ENCODE assay signal across 12 mouse cellular contexts in the genomic region with DNA sequence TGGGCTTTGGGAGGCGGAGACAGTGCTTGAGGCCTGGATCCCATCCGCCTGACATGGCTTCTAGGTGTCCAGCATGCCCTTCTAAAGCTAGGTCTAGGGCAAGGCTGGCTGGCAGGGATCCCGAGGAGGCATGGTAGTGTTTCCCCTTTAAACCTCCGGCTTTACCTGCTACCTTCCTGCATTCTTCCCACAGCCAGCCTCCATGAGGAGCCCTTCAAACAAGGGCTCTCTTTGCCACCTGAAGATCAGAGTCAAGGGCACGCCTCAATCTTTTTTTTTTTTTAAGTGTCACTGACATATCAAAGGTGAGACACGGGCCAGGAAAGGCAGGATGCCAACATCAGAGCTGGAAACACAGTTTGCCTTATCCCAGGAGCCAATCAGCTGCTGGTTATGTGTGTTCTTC.
DNase-seq lines count a peak whose midpoint lies in the region; ATAC-seq and TF ChIP-seq lines count a peak whose summit lies in the region.
"Had no signal": no experiment of that assay in that cellular context is flagged by ENCODE, and none has a peak within 500 bp of the region (broad histone marks: within the 10 kb centered on the region; RNA-seq: fewer than 3 reads in every experiment).

No protein-coding gene starts in this region.

- no peak for ATAC-seq in G1E (ENCODE audit: extremely low read depth, insufficient number of reproducible peaks, low FRiP score, poor library complexity, severe bottlenecking)
- ATAC-seq in heart, embryonic 12.5 days (ENCODE audit: insufficient number of reproducible peaks, low FRiP score), result no peak
- ATAC-seq in hindbrain, postnatal 0 days, result no peak
- ATAC-seq: activated CD4-positive, CD25-positive, alpha-beta regulatory T cell, adult 4 months had no signal

- 60% methylated on average over 6 of the region's 6 CpGs for WGBS in heart, embryonic 12.5 days
- WGBS in hindbrain, postnatal 0 days, result 91% methylated on average over 6 of the region's 6 CpGs

- H3K27me3 ChIP-seq in G1E (ENCODE audit: insufficient read depth, low read length), result no peaks in the 10 kb centered on the region
- H3K27me3 ChIP-seq in heart, embryonic 12.5 days (replicated peaks), result no peaks in the 10 kb centered on the region; the same call in 1 of the 2 replicates
- H3K27me3 ChIP-seq in hindbrain, postnatal 0 days (ENCODE audit: insufficient read depth, low read length), result no peaks in the 10 kb centered on the region

- peaks cover 52% of the 10 kb centered on the region for H3K36me3 ChIP-seq in G1E (replicated peaks)
- no peaks in the 10 kb centered on the region for H3K36me3 ChIP-seq in heart, embryonic 12.5 days
- no peaks in the 10 kb centered on the region for H3K36me3 ChIP-seq in hindbrain, postnatal 0 days (ENCODE audit: insufficient read depth, low read length)
- H3K36me3 ChIP-seq: limb, embryonic 10.5 days had no signal

- intact Hi-C loops in left cerebral cortex, postnatal 25 days (cut with DNase I), result no loop called here

- no peaks in the 10 kb centered on the region for H3K9me3 ChIP-seq in G1E (replicated peaks)
- H3K9me3 ChIP-seq in heart, embryonic 12.5 days (replicated peaks), result peaks cover 4% of the 10 kb centered on the region; the same call in 1 of the 2 replicates
- H3K9me3 ChIP-seq in hindbrain, postnatal 0 days (ENCODE audit: low read length), result no peaks in the 10 kb centered on the region
- H3K9me3 ChIP-seq: limb, embryonic 10.5 days had no signal

- peak overlapping the region; percentile 37; the same call in 1 of the 2 replicates for H3K4me3 ChIP-seq in G1E (ENCODE audit: low read depth, low read length)
- H3K4me3 ChIP-seq in heart, embryonic 12.5 days, result no peak overlapping the region
- no peak overlapping the region for H3K4me3 ChIP-seq in hindbrain, postnatal 0 days (ENCODE audit: low read length)
- H3K4me3 ChIP-seq: limb, embryonic 10.5 days had no signal

- peak overlapping the region; percentile 55 for H3K27ac ChIP-seq in heart, embryonic 12.5 days (ENCODE audit: poor library complexity, severe bottlenecking)
- no peak overlapping the region for H3K27ac ChIP-seq in hindbrain, postnatal 0 days
- H3K27ac ChIP-seq: hindbrain, embryonic 14.5 days; limb, embryonic 10.5 days had no signal

- DNase-seq in cerebellum, postnatal 14 days, result peak; percentile 28 to 34
- no peak for DNase-seq in cerebellum, adult 11 months
- DNase-seq in G1E (ENCODE audit: low spot score), result no peak
- peak; percentile 82 to 87 for DNase-seq in lung, adult 18-20 months
- DNase-seq in hindbrain, postnatal 0 days (ENCODE audit: low spot score), result no peak
- DNase-seq in adipocyte (ENCODE audit: low spot score), result no peak
- DNase-seq in left cerebral cortex, postnatal 25 days (ENCODE audit: low spot score in 2 of 2), result no peak
- DNase-seq: spleen, adult 18-20 months had no signal

- H3K4me2 ChIP-seq in heart, embryonic 12.5 days, result no peak overlapping the region
- no peak overlapping the region for H3K4me2 ChIP-seq in hindbrain, postnatal 0 days (ENCODE audit: low read depth, low read length)
- H3K4me2 ChIP-seq: hindbrain, embryonic 14.5 days had no signal

- no peak for TF ChIP-seq CTCF in G1E (IDR thresholded peaks at IDR 0.05; ENCODE audit: low read depth, low read length)
- TF ChIP-seq CTCF in hindbrain, postnatal 0 days (IDR thresholded peaks at IDR 0.05; ENCODE audit: low read depth), result no peak

- H3K9ac ChIP-seq in heart, embryonic 12.5 days, result no peak overlapping the region
- H3K9ac ChIP-seq in hindbrain, postnatal 0 days (replicated peaks; ENCODE audit: low read length), result no peak overlapping the region
- H3K9ac ChIP-seq: hindbrain, embryonic 14.5 days had no signal

- H3K4me1 ChIP-seq in G1E (ENCODE audit: insufficient read depth, low read depth, low read length), result peaks cover 95% of the 10 kb centered on the region
- peaks cover 24% of the 10 kb centered on the region for H3K4me1 ChIP-seq in heart, embryonic 12.5 days (replicated peaks)
- peaks cover 5% of the 10 kb centered on the region for H3K4me1 ChIP-seq in hindbrain, postnatal 0 days (ENCODE audit: insufficient read depth, low read length)

Comparison
In these comparisons a context has a peak if more than half of its experiments do, and no peak if none do; other contexts are left out.
1. DNase-seq: peak in cerebellum, postnatal 14 days (2 of 2) and lung, adult 18-20 months (2 of 2); none in cerebellum, adult 11 months (single experiment), G1E (single experiment), hindbrain, postnatal 0 days (single experiment), adipocyte (single experiment) and left cerebral cortex, postnatal 25 days (0 of 2).